Mouse (Mus musculus) CH12.LX (cell line): ENCODE measurements at regions not wholly inside any gene's neighbourhood (a gene's known extent, or its start where the extent isn't known, plus 50 kb on each side); places are given as distances from the start of the nearest gene placed in this dataset.

ENCODE experiments used
- DNase-seq: peaks from one replicate; pipeline ENCODE4 v3.0.0-alpha.2; 2013; ENCODE audit errors: extremely low read depth
- H3K27ac ChIP-seq: 2 replicates; pipeline ENCODE4 v1.5.1; 2012; ENCODE audit warnings: low read depth, mild to moderate bottlenecking, control low read depth, moderate library complexity; ENCODE audit not compliant: insufficient read depth
- H3K27me3 ChIP-seq: replicated peaks from 2 replicates; pipeline ENCODE3; 2012; ENCODE audit warnings: inconsistent platforms
- H3K36me3 ChIP-seq, 2 experiments: replicated peaks in 1 of 2; 2 replicates each; pipeline versions ENCODE3 to v1.6.1; 2012; ENCODE audit warnings: inconsistent platforms in 1 of 2, low read length in 1 of 2, mild to moderate bottlenecking in 1 of 2, mixed read lengths in 1 of 2, moderate library complexity in 1 of 2; ENCODE audit not compliant: control insufficient read depth in 1 of 2, insufficient read depth in 1 of 2
- H3K4me1 ChIP-seq, 2 experiments: 2 replicates each; pipeline ENCODE4 v1.6.1; 2012; ENCODE audit warnings: inconsistent platforms in 1 of 2, moderate library complexity in 1 of 2; ENCODE audit not compliant: insufficient read depth in 2 of 2, control insufficient read depth in 1 of 2
- H3K4me2 ChIP-seq: 2 replicates; pipeline ENCODE4 v1.6.1; 2012; ENCODE audit warnings: low read depth, mild to moderate bottlenecking, control low read depth; ENCODE audit not compliant: poor library complexity, insufficient read depth, severe bottlenecking
- H3K4me3 ChIP-seq, 3 experiments: fragments of 150-350 bp in 1 of 3; sonication (generic) in 1 of 3; replicated peaks in 1 of 3; 2 replicates each; pipeline versions ENCODE3 to v1.5.1; 2011 to 2012; ENCODE audit warnings: low read depth in 2 of 3, low read length in 2 of 3, mild to moderate bottlenecking in 2 of 3, moderate library complexity in 2 of 3, control low read depth in 1 of 3, improper control_type of control experiment in 1 of 3, inconsistent platforms in 1 of 3, mixed read lengths in 1 of 3; ENCODE audit not compliant: poor library complexity in 1 of 3
- H3K79me2 ChIP-seq: replicated peaks from 2 replicates; pipeline ENCODE4 v1.6.1; 2012; ENCODE audit warnings: mild to moderate bottlenecking, moderate library complexity; ENCODE audit not compliant: control insufficient read depth, poor library complexity, insufficient read depth, severe bottlenecking; ENCODE audit errors: extremely low read depth
- H3K9ac ChIP-seq: 2 replicates; pipeline ENCODE4 v1.6.1; 2012; ENCODE audit warnings: low read depth, mild to moderate bottlenecking, control low read depth, moderate library complexity; ENCODE audit not compliant: insufficient read depth
- H3K9me3 ChIP-seq: replicated peaks from 2 replicates; pipeline ENCODE3; 2012; ENCODE audit warnings: low read length, inconsistent platforms, mixed read lengths
- CHD2 ChIP-seq: IDR thresholded peaks from 2 replicates; pipeline ENCODE4 v1.6.1; 2011; ENCODE audit warnings: low read length, improper control_type of control experiment
- CTCF ChIP-seq, 2 experiments: IDR thresholded peaks in 1 of 2; conservative IDR thresholded peaks in 1 of 2; 2 replicates each; pipeline ENCODE4 v1.5.1; 2011 to 2012; ENCODE audit warnings: low read depth in 2 of 2, low read length in 2 of 2, improper control_type of control experiment in 1 of 2, inconsistent platforms in 1 of 2, mild to moderate bottlenecking in 1 of 2, moderate library complexity in 1 of 2
- E2F4 ChIP-seq: IDR thresholded peaks from 2 replicates; pipeline ENCODE4 v1.6.1; 2011; ENCODE audit warnings: low read depth, low read length, improper control_type of control experiment; ENCODE audit not compliant: insufficient replicate concordance
- ELF1 ChIP-seq: IDR thresholded peaks from 2 replicates; pipeline ENCODE4 v1.6.1; 2014; ENCODE audit warnings: low read depth, mild to moderate bottlenecking, inconsistent platforms, low read length, improper control_type of control experiment
- EP300 ChIP-seq: IDR thresholded peaks from 2 replicates; pipeline ENCODE4 v1.6.1; 2011; ENCODE audit warnings: low read length, improper control_type of control experiment
- ETS1 ChIP-seq: conservative IDR thresholded peaks from 2 replicates; pipeline ENCODE4 v1.6.1; 2012; ENCODE audit warnings: low read depth, mild to moderate bottlenecking, inconsistent platforms, low read length, improper control_type of control experiment, moderate library complexity
- IRF4 ChIP-seq: IDR thresholded peaks from 2 replicates; pipeline ENCODE4 v1.6.1; 2014; ENCODE audit warnings: low read depth, mild to moderate bottlenecking, inconsistent platforms, low read length, improper control_type of control experiment
- JUN ChIP-seq: IDR thresholded peaks from 2 replicates; pipeline ENCODE4 v1.6.1; 2011; ENCODE audit warnings: low read depth, mild to moderate bottlenecking, low read length, improper control_type of control experiment, moderate library complexity; ENCODE audit not compliant: insufficient read depth
- KAT2A ChIP-seq: IDR thresholded peaks from 2 replicates; pipeline ENCODE4 v1.6.1; 2012; ENCODE audit warnings: low read length, improper control_type of control experiment, inconsistent platforms; ENCODE audit not compliant: insufficient replicate concordance
- MAFK ChIP-seq: IDR thresholded peaks from 2 replicates; pipeline ENCODE4 v1.6.1; 2011; ENCODE audit warnings: low read length, improper control_type of control experiment; ENCODE audit not compliant: insufficient replicate concordance
- MAZ ChIP-seq: IDR thresholded peaks from 2 replicates; pipeline ENCODE4 v1.6.1; 2012; ENCODE audit warnings: low read depth, mild to moderate bottlenecking, inconsistent platforms, low read length, improper control_type of control experiment, moderate library complexity
- MEF2A ChIP-seq: IDR thresholded peaks from 2 replicates; pipeline ENCODE4 v1.6.1; 2014; ENCODE audit warnings: low read depth, mild to moderate bottlenecking, inconsistent platforms, low read length, improper control_type of control experiment, borderline replicate concordance
- MXI1 ChIP-seq: IDR thresholded peaks from 2 replicates; pipeline ENCODE4 v1.6.1; 2011; ENCODE audit warnings: mild to moderate bottlenecking, low read depth, low read length, improper control_type of control experiment
- MYC ChIP-seq: IDR thresholded peaks from 2 replicates; pipeline ENCODE4 v1.6.1; 2011; ENCODE audit warnings: low read depth, mild to moderate bottlenecking, improper control_type of control experiment, low read length
- POLR2A ChIP-seq: IDR thresholded peaks from 2 replicates; pipeline ENCODE4 v1.6.1; 2011; ENCODE audit warnings: low read depth, mild to moderate bottlenecking, improper control_type of control experiment, low read length
- RAD21 ChIP-seq: IDR thresholded peaks from 2 replicates; pipeline ENCODE4 v1.6.1; 2011; ENCODE audit warnings: low read depth, mild to moderate bottlenecking, low read length, improper control_type of control experiment, moderate library complexity
- RCOR1 ChIP-seq: conservative IDR thresholded peaks from 2 replicates; pipeline ENCODE4 v1.6.1; 2012; ENCODE audit warnings: low read depth, mild to moderate bottlenecking, inconsistent platforms, low read length, improper control_type of control experiment
- SIN3A ChIP-seq: IDR thresholded peaks from 2 replicates; pipeline ENCODE4 v1.6.1; 2012; ENCODE audit warnings: low read length, improper control_type of control experiment, inconsistent platforms
- SMC3 ChIP-seq: IDR thresholded peaks from 2 replicates; pipeline ENCODE4 v1.6.1; 2011; ENCODE audit warnings: low read depth, low read length, improper control_type of control experiment
- UBTF ChIP-seq: IDR thresholded peaks from 2 replicates; pipeline ENCODE4 v1.6.1; 2012; ENCODE audit warnings: low read depth, mild to moderate bottlenecking, inconsistent platforms, low read length, improper control_type of control experiment, moderate library complexity
- USF1 ChIP-seq: IDR thresholded peaks from 2 replicates; pipeline ENCODE4 v1.6.1; 2014; ENCODE audit warnings: low read depth, mild to moderate bottlenecking, inconsistent platforms, low read length, improper control_type of control experiment
- ZMIZ1 ChIP-seq: IDR thresholded peaks from 2 replicates; pipeline ENCODE4 v1.6.1; 2012; ENCODE audit warnings: low read depth, mild to moderate bottlenecking, inconsistent platforms, low read length, improper control_type of control experiment
- ZNF384 ChIP-seq: IDR thresholded peaks from 2 replicates; pipeline ENCODE4 v1.6.1; 2012; ENCODE audit warnings: low read depth, low read length, improper control_type of control experiment, inconsistent platforms
- dilution Hi-C: fragments of 300-500 bp; cut with MboI; formaldehyde crosslinking; loops from 2 replicates; pipeline ENCODE4 v1.14.3; 2020; ENCODE audit warnings: low sequenced_read_pairs; ENCODE audit not compliant: extremely low pct_unique_long_range_greater_than_20kb, extremely low pct_ligation_motif_present
- in situ Hi-C: fragments of 300-500 bp; cut with MboI; formaldehyde crosslinking; loops from 3 replicates; pipeline ENCODE4 v1.14.3; 2019; ENCODE audit warnings: low sequenced_read_pairs, low pct_ligation_motif_present, low pct_unique_long_range_greater_than_20kb, mixed read lengths

- DNase-seq: peak; percentile 34
- H3K4me1 ChIP-seq: 0 out of 4 replicates have a peak, but pooled peaks cover 0 to 3% of the 10 kb centered on the region in 2 experiments
- H3K79me2 ChIP-seq: no peaks in the 10 kb centered on the region
- H3K9me3 ChIP-seq: no peaks in the 10 kb centered on the region
- no peaks in the 10 kb centered on the region for H3K36me3 ChIP-seq
- H3K4me2 ChIP-seq: no peak overlapping the region
- peak; percentile 57 for TF ChIP-seq SMC3
- peak; percentile 59 for TF ChIP-seq RAD21
- no peak for TF ChIP-seq MYC
- no peak for TF ChIP-seq JUN
- peak in 1 of 2 experiments; percentile 68; a peak in 2 of 4 replicates for TF ChIP-seq CTCF (conservative IDR thresholded peaks at IDR 0.05 in 1 of 2, IDR thresholded peaks at IDR 0.05 in 1 of 2; ENCODE audit: low read depth in 2 of 2, low read length in 2 of 2)
- TF ChIP-seq MEF2A: no peak
- H3K4me3 ChIP-seq: no peak overlapping the region
- dilution Hi-C loops: no loop called here
- no peak overlapping the region for H3K27ac ChIP-seq
- no peak overlapping the region for H3K9ac ChIP-seq
- in situ Hi-C loops: no loop called here
- no peaks in the 10 kb centered on the region for H3K27me3 ChIP-seq
These were observed 161.8 kb downstream of the Rbm26 start for GRCm38 (mm10) chr14:105015278-105015677.

GRCm38 (mm10) chr14:105010742-105011141 lies 166.4 kb downstream of the Rbm26 start:
- Histone ChIP-seq H3K27ac (no peak overlapping the region), H3K36me3 (no peaks in the 10 kb centered on the region), H3K9me3 (no peaks in the 10 kb centered on the region), H3K9ac (no peak overlapping the region), H3K4me2 (no peak overlapping the region), H3K79me2 (no peaks in the 10 kb centered on the region), H3K4me3 (no peak overlapping the region), H3K27me3 (no peaks in the 10 kb centered on the region), H3K4me1 (peaks cover 0 to 3% of the 10 kb centered on the region in 2 experiments; a peak in 1 of 4 replicates)
- dilution Hi-C loops: no loop called here
- TF ChIP-seq ZMIZ1 (no peak), MAFK (no peak), CHD2 (no peak), ETS1 (no peak), USF1 (no peak), CTCF (conservative IDR thresholded peaks at IDR 0.05 in 1 of 2, IDR thresholded peaks at IDR 0.05 in 1 of 2; ENCODE audit: low read depth in 2 of 2, low read length in 2 of 2) (no peak), MAZ (no peak), MEF2A (no peak), RAD21 (no peak), UBTF (no peak)
- no peak for DNase-seq
- in situ Hi-C loops: no loop called here

GRCm38 (mm10) chr14:105008331-105008730 lies 168.8 kb downstream of the Rbm26 start:
- DNase-seq: no peak
- H3K36me3 ChIP-seq: no peaks in the 10 kb centered on the region
- dilution Hi-C loops (no loop called here), in situ Hi-C loops (no loop called here)
- no peak overlapping the region for H3K4me3 ChIP-seq
- no peak for TF ChIP-seq SIN3A
- TF ChIP-seq ETS1: no peak
- TF ChIP-seq MEF2A: no peak
- TF ChIP-seq ZNF384: no peak
- TF ChIP-seq MXI1: no peak
- no peak for TF ChIP-seq RCOR1
- TF ChIP-seq ELF1: no peak
- TF ChIP-seq POLR2A: no peak
- TF ChIP-seq USF1: no peak
- TF ChIP-seq CHD2: no peak
- TF ChIP-seq EP300: no peak
- no peak for TF ChIP-seq KAT2A
- TF ChIP-seq IRF4: no peak
- no peak for TF ChIP-seq JUN
- no peak for TF ChIP-seq E2F4
- H3K9ac ChIP-seq: no peak overlapping the region
- no peak overlapping the region for H3K4me2 ChIP-seq
- no peaks in the 10 kb centered on the region for H3K27me3 ChIP-seq
- H3K9me3 ChIP-seq: no peaks in the 10 kb centered on the region
- peaks cover 0 to 3% of the 10 kb centered on the region in 2 experiments; a peak in 1 of 4 replicates for H3K4me1 ChIP-seq
- H3K79me2 ChIP-seq: no peaks in the 10 kb centered on the region
- no peak overlapping the region for H3K27ac ChIP-seq
